Mouse (Mus musculus) brain, adult 2 months (tissue): ENCODE results near the gene Rspo1.

Source experiments
- DNase-seq: peaks from one replicate; pipeline ENCODE4 v3.0.0; 2011; ENCODE audit warnings: low read depth, low spot score

The Rspo1 gene

DNA sequence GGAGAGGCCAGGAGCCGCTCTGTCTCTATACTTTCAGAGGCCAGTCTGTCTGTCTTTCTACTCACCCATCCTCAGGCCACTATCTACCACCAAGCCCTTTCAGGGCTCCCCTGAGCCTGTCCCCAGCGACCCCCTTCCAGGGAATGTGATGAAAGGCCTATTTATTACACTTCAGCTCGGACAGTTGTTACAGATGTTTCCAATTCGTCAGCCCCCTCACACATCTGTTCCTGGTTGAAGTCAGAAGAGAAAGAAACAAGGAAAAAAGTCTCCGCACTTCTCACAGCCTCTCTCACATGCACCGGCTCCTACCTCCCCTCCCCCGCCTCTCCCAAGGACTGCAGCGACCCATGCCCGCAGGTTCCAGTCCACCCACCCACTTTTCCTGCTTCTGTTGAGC is 13.9 kb upstream of the Rspo1 start:
- DNase-seq = no peak

DNA sequence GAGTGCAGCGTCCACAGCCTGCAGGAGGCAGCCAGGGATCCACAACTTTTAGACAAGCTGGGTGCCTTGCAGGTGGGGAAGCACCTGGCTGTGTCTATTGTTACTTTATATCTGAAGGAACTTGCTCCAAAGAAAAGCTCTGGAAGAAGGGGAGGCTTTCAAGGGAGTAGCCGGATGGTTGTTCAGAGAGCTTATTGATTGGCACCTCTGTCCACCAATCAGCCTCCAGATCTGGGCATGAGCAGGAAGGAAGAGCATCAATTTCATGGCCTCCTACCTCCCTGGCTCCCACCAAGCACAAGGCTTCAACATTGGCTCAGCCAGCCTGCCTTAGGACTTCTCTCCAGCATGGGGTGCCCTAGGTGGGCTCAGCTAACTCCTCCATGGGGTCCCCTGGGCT is 12.9 kb upstream of the Rspo1 start:
- no peak for DNase-seq

DNA sequence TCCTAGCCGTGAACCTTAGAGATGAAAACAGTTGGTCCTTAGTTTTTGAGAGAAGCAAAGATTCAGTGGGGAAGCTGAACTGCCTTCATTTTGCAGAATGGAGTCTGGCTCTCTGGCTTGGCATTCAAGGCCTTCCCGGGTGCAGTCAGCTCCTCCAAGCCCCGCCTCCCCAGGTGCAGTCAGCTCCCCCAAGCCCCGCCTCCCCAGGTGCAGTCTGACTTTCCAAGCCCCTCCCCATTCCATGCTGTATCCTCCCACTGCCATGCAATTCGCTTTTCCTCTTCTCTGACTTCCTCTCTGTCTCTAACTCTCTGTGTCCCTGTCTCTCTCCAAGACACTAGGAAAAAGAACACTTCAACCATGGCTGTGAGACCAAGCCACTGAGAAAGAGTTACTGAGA is 8.0 kb upstream of the Rspo1 start:
- DNase-seq = no peak

DNA sequence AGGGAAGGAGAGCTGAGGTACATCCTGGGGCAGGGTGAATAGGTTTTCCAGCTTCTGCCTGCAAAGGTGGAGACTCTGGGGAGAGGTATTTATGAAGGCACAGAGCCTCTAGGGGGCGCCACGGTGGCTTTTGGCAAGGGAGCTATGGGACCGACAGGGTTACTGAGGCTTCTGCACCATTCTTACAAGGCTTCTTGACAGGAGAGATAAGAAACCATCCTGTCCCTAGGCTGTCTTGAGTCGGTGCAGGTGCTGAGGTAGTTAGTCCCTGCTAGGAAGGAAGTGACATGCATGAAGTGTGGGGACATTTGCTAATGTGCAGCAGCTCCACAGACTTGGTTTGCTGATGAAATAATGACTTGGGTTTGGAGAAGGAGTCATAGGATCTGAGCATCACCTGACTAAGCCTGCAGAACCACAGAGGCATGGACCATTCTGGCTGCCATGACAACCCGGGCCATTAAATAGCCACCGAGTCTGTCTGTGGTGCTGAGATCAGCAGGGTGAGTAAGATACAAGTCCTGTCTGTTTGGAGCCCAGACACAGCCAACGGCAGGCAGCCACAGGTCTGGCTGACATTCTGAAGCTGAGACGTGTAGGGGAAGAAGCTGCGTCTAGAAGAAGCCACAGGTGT is 2.2 kb upstream of the Rspo1 start:
- peak; percentile 61 for DNase-seq

DNA sequence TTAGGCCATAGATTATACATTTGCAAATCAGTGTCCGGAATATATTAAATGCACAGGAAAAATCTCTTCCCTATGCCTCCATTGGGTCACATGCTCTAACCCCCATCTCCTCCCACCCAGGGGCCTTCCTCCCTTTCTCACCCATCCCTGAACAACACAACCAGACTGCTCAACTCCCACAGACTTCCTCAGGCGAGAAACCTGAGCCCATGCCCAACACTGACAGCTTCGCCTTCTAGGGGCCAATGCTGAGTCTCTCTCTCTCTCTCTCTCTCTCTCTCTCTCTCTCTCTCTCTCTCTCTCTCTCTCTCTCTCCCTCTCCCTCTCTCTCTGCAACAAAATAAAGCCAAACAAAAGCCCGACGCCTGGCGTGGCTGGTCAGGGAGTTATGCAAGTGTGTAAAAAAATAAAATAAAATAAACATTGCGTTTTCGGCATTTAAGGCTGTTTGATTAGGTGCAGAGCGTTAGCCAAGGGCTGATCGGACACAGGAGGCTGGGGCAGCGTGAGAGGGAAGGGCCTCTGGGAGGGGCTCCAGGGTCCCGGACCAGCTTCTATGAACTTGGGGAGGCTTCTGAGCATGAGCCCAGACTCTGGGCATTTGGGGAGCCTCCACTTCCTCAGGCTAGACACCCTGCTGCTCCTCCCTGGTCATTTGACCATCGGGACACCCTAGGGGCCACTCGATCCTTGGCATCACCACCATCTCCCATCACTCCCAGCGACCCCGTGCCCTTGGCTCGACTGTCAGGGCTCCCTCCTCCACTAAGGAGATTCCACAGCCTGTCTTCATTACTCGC is 1.2 kb upstream of the Rspo1 start:
- DNase-seq = peak; percentile 69

DNA sequence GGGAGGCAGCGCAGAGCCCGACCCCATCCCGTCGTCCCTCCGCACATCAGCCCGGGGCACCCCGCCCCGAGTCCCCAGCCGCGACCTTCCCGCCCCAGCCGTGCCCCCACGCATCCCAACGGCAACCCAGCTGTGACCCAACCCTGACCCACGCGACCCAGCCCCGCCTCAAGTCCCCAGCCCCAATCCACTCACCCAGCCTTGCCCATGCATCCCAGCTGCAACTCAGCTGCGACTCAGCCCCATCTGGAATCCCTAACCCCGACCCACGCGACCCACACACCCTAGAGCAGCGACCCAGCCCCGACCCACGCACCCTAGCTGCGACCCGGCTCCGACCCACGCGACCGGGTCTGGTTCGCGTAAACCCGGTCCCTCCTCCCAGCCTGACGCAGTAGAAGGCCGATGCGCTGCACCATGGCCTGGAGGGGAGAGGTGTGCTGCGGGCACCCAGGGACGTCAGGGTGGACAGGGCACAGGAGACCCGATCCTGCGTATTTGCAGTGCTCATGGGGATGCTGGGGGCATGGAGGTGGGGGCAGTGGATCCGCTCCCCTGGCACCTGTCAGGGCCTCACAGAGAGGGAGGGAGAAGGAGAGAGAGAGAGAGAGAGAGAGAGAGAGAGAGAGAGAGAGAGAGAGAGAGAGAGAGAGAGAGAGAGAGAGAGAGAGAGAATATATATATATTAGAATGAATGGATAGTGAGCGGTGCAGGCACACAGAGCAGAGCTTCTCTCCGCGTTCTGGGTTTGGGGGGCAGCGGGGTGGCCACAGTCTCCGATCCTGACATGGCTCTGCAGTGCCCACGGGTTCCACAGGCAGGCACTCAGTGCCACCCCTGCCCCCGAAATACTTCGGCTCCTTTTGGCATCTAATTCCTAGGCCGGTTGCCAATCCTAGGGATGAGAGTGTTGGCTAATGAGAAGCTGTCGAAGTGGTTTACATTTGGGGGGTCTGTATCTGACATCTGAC is 795 bp downstream of the Rspo1 start:
- no peak for DNase-seq

DNA sequence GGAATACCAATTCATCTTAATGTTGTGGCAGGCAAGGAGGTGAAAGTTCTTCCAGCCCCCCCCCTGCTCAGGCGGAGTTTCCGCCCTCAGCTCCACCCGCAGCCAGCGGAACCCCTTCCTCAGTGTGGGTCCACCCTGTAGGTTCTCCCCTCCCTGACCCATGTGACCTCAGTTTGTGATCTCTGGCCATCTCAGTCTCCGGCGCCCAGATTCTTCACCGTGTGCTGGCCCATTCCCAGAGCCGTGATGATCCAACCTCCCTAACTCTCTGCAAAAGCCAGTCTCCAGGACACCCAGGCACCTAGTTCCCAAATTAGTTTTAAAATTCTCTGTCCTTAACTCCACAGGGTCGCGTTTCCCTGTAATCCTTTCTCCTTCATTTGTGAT is 1.5 kb downstream of the Rspo1 start:
- DNase-seq = no peak

DNA sequence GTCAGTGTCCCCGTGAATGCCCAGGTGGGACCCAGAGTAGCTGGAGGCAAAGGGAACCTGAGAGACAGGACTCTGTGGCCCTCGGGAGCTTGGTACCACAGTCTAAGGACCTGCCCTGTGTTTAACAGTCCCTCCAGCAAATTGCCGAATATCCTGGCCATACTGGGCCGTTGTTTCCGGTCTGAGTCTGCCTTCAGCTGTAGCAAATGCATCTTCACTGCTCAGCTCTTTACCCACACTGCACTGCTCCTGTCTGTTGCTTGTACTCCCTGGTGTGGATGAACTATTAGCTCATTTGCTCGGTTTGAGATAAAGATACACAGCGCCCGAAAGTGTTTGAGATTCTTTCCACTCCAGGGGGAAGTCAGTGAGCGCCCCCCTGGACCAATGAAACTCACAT is 2.2 kb downstream of the Rspo1 start:
- DNase-seq = no peak

DNA sequence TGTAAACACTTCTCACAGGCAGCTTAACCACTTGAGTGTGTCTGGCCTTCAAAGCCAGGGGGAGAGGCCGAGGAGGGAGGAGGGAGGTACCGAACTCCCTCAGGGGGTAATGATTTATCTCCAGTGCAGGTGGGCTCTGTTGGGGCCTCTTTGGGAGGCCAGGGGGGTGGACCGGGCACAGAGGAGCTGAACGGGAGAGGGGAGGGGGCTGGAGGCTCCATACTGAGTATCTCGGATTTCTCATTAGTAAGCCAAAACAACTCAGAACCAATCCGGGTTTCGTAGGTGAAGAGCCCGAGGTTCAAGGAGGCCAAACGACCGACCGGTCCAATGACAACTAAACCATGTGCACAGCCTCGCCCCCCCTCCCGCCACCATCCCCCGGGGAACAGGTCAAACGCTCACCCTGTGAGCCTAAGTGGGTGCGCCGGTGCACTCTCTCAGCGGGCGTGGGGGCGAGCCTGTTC is 3.6 kb downstream of the Rspo1 start:
- DNase-seq = no peak

DNA sequence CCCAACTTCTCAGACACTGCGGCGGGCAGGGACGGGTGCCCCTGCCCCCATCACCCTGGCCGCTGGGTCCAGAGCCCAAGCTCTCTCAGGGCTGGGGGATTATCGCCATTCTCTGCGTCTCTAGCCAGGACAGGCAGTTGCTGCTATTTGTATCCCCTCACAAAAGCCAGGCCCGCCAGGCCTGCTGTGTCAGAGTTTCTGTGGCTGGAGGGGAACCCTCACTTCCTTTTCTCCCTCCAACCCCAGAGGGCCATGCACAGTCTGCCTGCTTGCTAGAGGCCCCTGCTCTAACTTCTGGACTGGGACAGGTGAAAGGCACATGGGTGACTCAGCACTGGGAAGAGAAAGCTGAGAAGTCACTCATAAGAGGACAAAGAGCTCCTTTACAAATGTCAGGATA is 4.1 kb downstream of the Rspo1 start:
- no peak for DNase-seq

DNA sequence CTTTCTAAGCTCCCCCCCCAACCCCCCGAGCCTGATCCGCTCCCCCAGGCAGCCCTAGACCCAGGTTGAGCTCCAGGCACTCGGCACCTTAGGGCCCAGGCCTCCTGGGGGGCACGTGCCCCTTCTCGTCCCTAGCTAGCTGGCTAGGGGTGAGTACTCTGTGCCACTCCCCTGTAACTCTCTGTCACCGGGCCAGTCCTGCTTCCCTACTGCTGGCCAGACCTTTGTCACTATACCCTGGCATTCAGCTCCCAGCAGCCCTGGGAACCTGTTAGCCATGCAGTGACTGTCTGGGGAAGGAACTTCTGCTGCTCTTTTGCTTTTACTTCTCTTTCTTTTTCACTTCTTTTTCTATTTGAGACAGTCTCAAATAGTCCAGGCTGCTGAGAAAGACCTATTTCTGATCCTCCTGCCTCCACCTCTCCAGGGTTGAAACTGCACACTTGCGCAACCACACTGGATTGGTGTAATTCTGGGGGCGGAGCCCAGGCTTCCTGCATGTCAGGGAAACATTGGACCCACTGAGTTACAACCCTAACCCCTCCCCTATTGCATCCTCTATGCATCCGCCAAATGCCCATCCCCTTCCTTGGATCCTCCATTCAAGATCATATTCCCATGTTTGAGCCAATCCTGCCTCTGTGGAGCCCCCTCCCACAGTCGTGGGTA is 11.4 kb downstream of the Rspo1 start:
- no peak for DNase-seq

DNA sequence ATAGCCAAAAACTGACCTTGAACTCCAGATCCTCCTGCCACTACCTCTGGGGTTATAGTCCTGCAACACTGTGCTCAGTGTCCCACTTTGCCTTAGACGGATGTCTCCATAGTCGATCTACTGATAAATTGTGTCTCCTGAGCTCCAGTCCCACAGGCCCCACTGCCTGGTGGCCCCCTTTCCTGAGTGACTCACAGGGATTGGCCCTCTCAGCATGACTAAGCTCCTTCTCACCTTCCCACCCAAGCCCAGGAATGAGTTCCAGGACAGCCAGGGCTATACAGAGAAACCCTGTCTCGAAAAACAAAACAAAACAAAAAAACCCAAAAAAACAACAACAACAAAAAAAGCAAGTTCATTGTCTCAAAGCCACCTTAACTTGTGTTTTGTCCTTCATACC is 13.3 kb downstream of the Rspo1 start:
- peak; percentile 56 for DNase-seq

DNA sequence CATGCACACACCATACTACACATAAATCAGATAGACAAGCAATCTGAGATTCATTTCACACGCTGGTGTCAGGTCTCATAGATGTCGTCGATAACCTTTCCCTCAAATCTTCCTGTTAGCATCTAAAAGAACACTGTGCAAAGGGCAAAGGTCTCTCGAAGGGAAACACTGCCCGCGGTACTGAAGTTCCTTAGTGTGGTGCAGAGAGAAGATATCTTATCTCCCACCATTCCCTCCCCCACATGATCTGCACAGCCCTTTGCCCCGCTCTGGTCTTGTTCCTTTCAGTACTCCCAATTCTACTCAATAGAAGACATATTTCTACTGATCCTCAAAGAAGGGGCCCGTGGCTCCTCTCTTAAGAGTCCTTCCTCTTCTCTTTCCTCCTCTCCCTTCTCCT is 16.7 kb downstream of the Rspo1 start:
- no peak for DNase-seq

DNA sequence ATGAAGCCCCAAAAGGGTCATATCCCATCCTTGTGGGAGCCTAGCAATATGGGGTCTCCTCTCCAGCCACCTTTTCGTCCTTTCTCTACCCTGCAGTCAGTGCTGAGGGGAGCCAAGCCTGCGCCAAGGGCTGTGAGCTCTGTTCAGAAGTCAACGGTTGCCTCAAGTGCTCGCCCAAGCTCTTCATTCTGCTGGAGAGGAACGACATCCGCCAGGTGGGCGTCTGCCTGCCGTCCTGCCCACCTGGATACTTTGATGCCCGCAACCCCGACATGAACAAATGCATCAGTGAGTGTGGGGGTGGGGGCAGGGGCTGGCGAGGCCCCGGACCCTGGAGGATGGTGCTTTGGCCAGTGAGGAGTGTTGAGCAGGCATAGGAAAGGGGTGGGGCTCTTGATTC is 18.7 kb downstream of the Rspo1 start:
- no peak for DNase-seq

DNA sequence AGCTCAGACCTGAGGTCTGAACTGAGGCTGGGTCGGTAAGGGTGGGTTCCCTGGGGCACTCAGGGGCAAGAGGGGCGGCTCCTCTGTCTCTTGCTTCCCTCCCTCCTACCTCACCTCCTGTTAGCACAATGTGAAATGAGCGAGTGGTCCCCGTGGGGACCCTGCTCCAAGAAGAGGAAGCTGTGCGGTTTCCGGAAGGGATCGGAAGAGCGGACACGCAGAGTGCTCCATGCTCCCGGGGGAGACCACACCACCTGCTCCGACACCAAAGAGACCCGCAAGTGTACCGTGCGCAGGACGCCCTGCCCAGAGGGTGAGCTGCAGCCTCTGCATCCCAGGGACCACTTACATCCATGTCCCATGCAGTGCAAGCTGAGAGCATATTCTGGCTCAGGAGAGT is 21.2 kb downstream of the Rspo1 start:
- DNase-seq = no peak

DNA sequence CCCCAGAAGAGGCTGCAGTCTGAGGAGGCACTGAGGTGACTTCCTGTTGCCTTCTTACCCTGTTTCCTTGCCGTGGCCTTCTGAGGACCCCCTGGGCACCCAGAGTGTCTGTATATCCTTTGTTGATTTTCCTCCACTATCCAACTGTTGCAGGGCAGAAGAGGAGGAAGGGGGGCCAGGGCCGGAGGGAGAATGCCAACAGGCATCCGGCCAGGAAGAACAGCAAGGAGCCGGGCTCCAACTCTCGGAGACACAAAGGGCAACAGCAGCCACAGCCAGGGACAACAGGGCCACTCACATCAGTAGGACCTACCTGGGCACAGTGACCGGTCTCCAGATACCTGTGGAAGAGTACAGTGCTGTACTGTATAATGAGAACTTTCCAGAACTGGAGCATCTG is 22.0 kb downstream of the Rspo1 start:
- no peak for DNase-seq

DNA sequence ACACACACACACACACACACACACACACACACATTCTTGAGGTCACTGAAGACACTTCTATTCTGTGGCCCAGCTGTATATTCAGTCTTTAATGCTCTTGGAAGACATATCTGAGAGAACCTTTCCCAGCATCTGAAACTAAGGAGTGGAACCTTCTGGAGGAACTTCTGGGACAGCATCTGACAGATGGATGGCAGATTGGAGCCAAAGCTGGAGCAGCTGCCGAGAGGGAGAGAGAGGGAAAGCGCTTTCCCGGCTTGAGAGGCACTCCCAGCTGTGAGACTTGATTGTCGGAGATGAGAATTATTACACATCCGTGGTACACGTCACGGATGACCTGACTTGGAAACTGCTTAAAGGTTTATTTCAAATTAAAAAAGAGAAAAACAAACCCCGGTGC is 22.5 kb downstream of the Rspo1 start:
- peak; percentile 63 for DNase-seq

DNA sequence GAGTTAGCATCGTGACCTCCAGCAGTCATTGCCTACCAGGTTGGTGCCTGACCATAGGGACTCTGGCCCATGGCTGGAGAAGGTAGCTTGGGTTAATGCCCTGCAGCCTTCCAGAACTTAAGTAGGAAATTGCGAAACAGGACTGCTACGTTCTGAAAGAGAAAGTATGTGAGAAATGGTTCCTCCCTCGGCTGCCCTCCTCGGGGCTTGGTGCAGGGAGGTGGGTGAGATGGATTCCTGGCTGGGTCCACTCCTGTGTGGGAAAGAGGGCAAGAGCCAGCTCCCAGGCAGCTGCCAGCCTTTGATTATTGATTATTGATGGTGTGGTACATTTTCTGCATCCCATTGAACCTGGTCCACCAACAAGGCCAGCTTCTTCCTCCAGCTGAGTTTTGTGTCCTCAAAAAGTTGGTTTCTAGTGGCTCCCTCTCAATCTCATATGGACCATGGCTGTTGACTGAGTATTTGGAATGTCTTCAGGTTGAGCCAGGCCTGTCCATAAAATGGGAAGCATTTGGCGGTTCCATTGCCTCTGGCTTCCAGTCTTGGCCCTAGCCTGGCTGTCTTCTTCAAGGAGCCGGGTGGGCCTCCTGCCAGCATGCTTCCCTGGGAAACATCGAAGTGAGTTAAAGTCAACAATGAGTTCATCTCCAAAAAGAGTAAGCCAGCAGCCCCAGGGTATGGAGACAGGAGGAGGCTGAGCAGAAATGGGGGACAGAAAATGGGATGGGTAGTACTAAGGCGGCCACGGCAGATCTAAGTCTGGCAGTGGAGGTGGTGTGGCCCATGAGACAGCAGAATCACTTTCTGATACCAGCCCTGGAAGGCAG is 29.8 kb downstream of the Rspo1 start, which contains the start of gene Gnl2:
Gene Gnl2 (plus strand): TSS at position 780 of the 830 bp plus-strand sequence.
- no peak for DNase-seq

DNA sequence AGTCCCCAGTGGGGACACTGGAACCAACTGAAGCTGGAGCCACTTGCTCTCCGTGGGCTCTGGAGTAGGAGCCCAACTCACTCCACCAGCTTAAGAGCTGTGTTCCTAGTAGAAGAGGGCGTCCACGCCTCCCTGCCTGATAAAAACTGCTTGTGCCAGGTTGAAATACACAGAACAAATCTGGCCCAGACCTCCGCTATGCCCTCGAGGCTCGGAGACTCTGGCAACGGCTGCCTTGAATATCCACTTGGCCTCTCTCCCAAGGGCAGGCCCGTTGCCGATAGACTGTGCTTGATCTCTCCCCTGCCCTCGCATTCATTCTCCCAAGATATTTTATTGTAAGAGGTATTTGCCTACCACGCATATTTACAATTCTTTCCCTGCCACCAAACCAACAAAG is 31.2 kb downstream of the Rspo1 start:
- no peak for DNase-seq

DNA sequence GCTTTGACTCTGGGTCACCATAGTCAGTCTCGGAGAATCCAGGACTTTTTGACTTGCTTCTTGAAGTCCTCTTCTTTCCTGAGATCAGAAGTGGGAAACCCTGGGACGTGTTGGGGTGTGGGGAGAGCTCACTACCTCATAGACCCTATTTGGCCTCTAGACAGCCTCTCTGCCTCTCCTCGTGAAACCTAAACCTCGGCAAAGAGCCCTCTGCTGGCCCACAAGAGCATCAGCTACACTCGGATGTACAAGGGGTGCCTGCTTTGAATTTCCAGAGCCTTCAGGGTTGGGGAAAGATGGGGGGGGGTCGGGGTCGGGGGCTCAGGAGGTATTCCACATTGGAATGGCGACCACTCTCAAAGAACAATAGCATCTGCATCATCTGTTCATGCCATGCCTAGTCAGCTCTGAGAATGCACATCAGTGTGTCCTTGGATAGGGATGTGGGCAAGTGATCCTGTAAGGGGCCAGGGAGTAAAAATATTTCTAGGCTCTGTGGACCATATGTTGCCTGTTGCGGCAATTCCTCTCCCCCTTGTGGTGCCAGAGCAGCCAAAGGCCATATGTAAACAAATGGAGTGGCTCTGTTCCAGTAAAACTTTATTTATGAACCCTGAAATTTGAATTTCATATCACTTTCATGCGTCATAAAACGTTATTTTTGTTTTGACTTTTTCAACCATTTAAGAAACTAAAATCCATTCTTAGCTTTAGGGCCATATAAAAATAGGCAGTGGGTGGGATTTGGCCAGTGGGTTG is 34.7 kb downstream of the Rspo1 start:
- peak; percentile 55 for DNase-seq
